Mouse (Mus musculus): Measurements from ENCODE around the gene Clec2d. TPM values are rescaled to one million over a fixed set of nuclear protein-coding genes. Genes with fewer than 3 reads are reported as not detected.

The Clec2d gene
- total and polyA plus RNA-seq, 2 experiments from 2014 or later: 0.49 to 67.2 TPM

- Histone ChIP-seq H3K4me3 (ENCODE audit: low read depth, low read length) (no peak overlapping the region), H3K27me3 (ENCODE audit: control insufficient read depth, insufficient read depth, low read length) (no peaks in the 10 kb centered on the region), H3K9me3 (replicated peaks; ENCODE audit: control insufficient read depth, low read length) (no peaks in the 10 kb centered on the region), H3K27ac (ENCODE audit: low read depth) (no peak overlapping the region), H3K36me3 (replicated peaks; ENCODE audit: control insufficient read depth, insufficient read depth, low read length) (no peaks in the 10 kb centered on the region), H3K9ac (replicated peaks; ENCODE audit: low read depth, low read length) (no peak overlapping the region), H3K4me2 (ENCODE audit: low read depth, low read length) (no peak overlapping the region), H3K4me1 (ENCODE audit: control insufficient read depth, insufficient read depth) (no peaks in the 10 kb centered on the region)
- no peak for TF ChIP-seq CTCF (IDR thresholded peaks at IDR 0.05; ENCODE audit: low read depth)
- TF ChIP-seq EP300 (IDR thresholded peaks at IDR 0.05; ENCODE audit: low read depth): no peak
- DNase-seq (ENCODE audit: low spot score) (no peak), ATAC-seq (ENCODE audit: insufficient read depth, low read depth) (no peak)
Measured at GRCm38 (mm10) chr6:129161951-129162350, 18.5 kb upstream of the Clec2d start.

DNA sequence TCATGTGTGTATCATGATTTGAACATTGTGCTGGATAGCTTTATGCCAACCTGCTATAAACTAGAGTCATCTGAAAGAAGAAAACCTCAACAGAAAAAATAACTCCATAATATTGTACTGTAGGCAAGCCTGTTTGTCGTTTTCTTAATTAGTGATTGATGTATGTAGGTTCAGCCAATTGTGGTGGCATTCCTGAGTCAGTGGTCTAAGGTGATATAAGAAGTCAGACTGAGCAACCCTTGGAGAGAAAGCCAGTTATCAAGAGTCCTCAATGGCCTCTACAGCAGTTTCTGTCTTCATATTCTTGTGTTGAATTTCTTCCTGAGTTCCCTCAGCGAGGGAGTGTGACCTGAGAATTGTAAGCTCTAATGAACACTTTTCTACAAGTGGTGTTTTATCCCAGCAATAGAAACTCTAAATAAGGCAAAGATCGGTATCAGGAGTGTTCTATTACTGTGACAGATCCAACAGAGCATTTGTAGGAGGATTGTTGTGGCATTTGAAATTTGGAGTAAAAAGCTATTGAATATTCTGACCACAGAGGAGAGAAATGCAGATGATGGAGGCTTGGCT is 17.7 kb upstream of the Clec2d start:
- no peak for DNase-seq (ENCODE audit: low spot score)

GRCm38 (mm10) chr6:129163606-129164005 is 16.8 kb upstream of the Clec2d start:
- no peak for ATAC-seq (ENCODE audit: insufficient read depth, low read depth)
- no peaks in the 10 kb centered on the region for H3K4me1 ChIP-seq (ENCODE audit: control insufficient read depth, insufficient read depth)
- no peaks in the 10 kb centered on the region for H3K27me3 ChIP-seq (ENCODE audit: control insufficient read depth, insufficient read depth, low read length)
- WGBS: 85% methylated on average over 1 of the region's 1 CpGs
- H3K9ac ChIP-seq (replicated peaks; ENCODE audit: low read depth, low read length): no peak overlapping the region
- no peak for DNase-seq (ENCODE audit: low spot score)
- no peak overlapping the region for H3K4me2 ChIP-seq (ENCODE audit: low read depth, low read length)
- no peaks in the 10 kb centered on the region for H3K9me3 ChIP-seq (replicated peaks; ENCODE audit: control insufficient read depth, low read length)
- H3K27ac ChIP-seq (ENCODE audit: low read depth): no peak overlapping the region
- TF ChIP-seq EP300 (IDR thresholded peaks at IDR 0.05; ENCODE audit: low read depth): no peak
- H3K4me3 ChIP-seq (ENCODE audit: low read depth, low read length): no peak overlapping the region
- no peaks in the 10 kb centered on the region for H3K36me3 ChIP-seq (replicated peaks; ENCODE audit: control insufficient read depth, insufficient read depth, low read length)

More for the DNA sequence above, 17.7 kb upstream of the Clec2d start:
- TF ChIP-seq EP300 (IDR thresholded peaks at IDR 0.05; ENCODE audit: low read depth) (no peak), CTCF (IDR thresholded peaks at IDR 0.05; ENCODE audit: low read depth) (no peak)
- no peaks in the 10 kb centered on the region for H3K4me1 ChIP-seq (ENCODE audit: control insufficient read depth, insufficient read depth)
- H3K4me2 ChIP-seq (ENCODE audit: low read depth, low read length): no peak overlapping the region
- no peaks in the 10 kb centered on the region for H3K27me3 ChIP-seq (ENCODE audit: control insufficient read depth, insufficient read depth, low read length)
- no peak overlapping the region for H3K4me3 ChIP-seq (ENCODE audit: low read depth, low read length)
- H3K27ac ChIP-seq (ENCODE audit: low read depth): no peak overlapping the region
- H3K36me3 ChIP-seq (replicated peaks; ENCODE audit: control insufficient read depth, insufficient read depth, low read length): no peaks in the 10 kb centered on the region
- WGBS: 74% methylated on average over 3 of the region's 3 CpGs
- no peaks in the 10 kb centered on the region for H3K9me3 ChIP-seq (replicated peaks; ENCODE audit: control insufficient read depth, low read length)
- no peak overlapping the region for H3K9ac ChIP-seq (replicated peaks; ENCODE audit: low read depth, low read length)
- no peak for ATAC-seq (ENCODE audit: insufficient read depth, low read depth)

DNA sequence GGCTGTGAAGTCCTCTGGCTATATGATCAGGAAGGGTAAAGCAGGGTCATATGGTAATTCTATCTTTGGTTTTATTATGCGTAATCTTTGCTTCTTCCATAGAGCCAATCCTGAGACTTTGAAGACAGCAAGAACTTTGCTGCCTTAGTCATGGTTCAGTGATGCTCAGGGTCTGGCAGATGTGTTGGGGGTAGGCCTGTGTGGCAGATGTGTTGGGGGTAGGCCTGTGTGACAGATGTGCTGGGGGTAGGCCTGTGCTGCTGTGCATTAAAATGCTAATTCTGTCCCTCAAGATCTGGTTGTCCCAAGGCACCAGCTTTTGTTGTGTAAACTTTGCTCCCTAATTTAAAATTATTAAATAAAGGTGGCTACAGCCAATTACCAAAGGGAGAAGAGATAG is 9.5 kb upstream of the Clec2d start:
- Histone ChIP-seq H3K9ac (replicated peaks; ENCODE audit: low read depth, low read length) (no peak overlapping the region), H3K9me3 (replicated peaks; ENCODE audit: control insufficient read depth, low read length) (no peaks in the 10 kb centered on the region), H3K36me3 (replicated peaks; ENCODE audit: control insufficient read depth, insufficient read depth, low read length) (no peaks in the 10 kb centered on the region), H3K4me1 (ENCODE audit: control insufficient read depth, insufficient read depth) (no peaks in the 10 kb centered on the region), H3K27ac (ENCODE audit: low read depth) (no peak overlapping the region), H3K27me3 (ENCODE audit: control insufficient read depth, insufficient read depth, low read length) (no peaks in the 10 kb centered on the region), H3K4me2 (ENCODE audit: low read depth, low read length) (no peak overlapping the region), H3K4me3 (ENCODE audit: low read depth, low read length) (no peak overlapping the region)
- ATAC-seq (ENCODE audit: insufficient read depth, low read depth) (no peak), DNase-seq (ENCODE audit: low spot score) (no peak)
- WGBS: 85% methylated on average over 1 of the region's 1 CpGs
- TF ChIP-seq CTCF (IDR thresholded peaks at IDR 0.05; ENCODE audit: low read depth) (no peak), EP300 (IDR thresholded peaks at IDR 0.05; ENCODE audit: low read depth) (no peak)

- Histone ChIP-seq H3K36me3 (replicated peaks; ENCODE audit: control insufficient read depth, insufficient read depth, low read length) (no peaks in the 10 kb centered on the region), H3K4me3 (ENCODE audit: low read depth, low read length) (no peak overlapping the region), H3K9ac (replicated peaks; ENCODE audit: low read depth, low read length) (no peak overlapping the region), H3K27me3 (ENCODE audit: control insufficient read depth, insufficient read depth, low read length) (no peaks in the 10 kb centered on the region), H3K4me1 (ENCODE audit: control insufficient read depth, insufficient read depth) (no peaks in the 10 kb centered on the region), H3K9me3 (replicated peaks; ENCODE audit: control insufficient read depth, low read length) (no peaks in the 10 kb centered on the region), H3K27ac (ENCODE audit: low read depth) (no peak overlapping the region), H3K4me2 (ENCODE audit: low read depth, low read length) (no peak overlapping the region)
- 89% methylated on average over 1 of the region's 1 CpGs for WGBS
- no peak for TF ChIP-seq EP300 (IDR thresholded peaks at IDR 0.05; ENCODE audit: low read depth)
- no peak for TF ChIP-seq CTCF (IDR thresholded peaks at IDR 0.05; ENCODE audit: low read depth)
- no peak for DNase-seq (ENCODE audit: low spot score)
- ATAC-seq (ENCODE audit: insufficient read depth, low read depth): no peak
Measured at GRCm38 (mm10) chr6:129171675-129172074, 8.7 kb upstream of the Clec2d start.

- Histone ChIP-seq H3K4me3 (ENCODE audit: low read depth, low read length) (no peak overlapping the region), H3K4me1 (ENCODE audit: control insufficient read depth, insufficient read depth) (no peaks in the 10 kb centered on the region), H3K27me3 (ENCODE audit: control insufficient read depth, insufficient read depth, low read length) (no peaks in the 10 kb centered on the region), H3K9ac (replicated peaks; ENCODE audit: low read depth, low read length) (no peak overlapping the region), H3K36me3 (replicated peaks; ENCODE audit: control insufficient read depth, insufficient read depth, low read length) (no peaks in the 10 kb centered on the region), H3K27ac (ENCODE audit: low read depth) (no peak overlapping the region), H3K9me3 (replicated peaks; ENCODE audit: control insufficient read depth, low read length) (no peaks in the 10 kb centered on the region), H3K4me2 (ENCODE audit: low read depth, low read length) (no peak overlapping the region)
- DNase-seq (ENCODE audit: low spot score): no peak
- ATAC-seq (ENCODE audit: insufficient read depth, low read depth): no peak
- TF ChIP-seq CTCF (IDR thresholded peaks at IDR 0.05; ENCODE audit: low read depth) (no peak), EP300 (IDR thresholded peaks at IDR 0.05; ENCODE audit: low read depth) (no peak)
Measured at GRCm38 (mm10) chr6:129174836-129175235, 5.6 kb upstream of the Clec2d start.

Data from heart, postnatal 0 days (tissue).